Mouse (Mus musculus) limb, embryonic 10.5 days (tissue): ENCODE data around the gene Pnkd. TPM values are rescaled to one million over a fixed set of nuclear protein-coding genes. Genes with fewer than 3 reads are reported as not detected.
"Not testable (repeated sequence)": the region's sequence is repeated elsewhere in the genome, so short reads cannot be mapped to it uniquely, and the experiment has no call there.

Experiments
- DNase-seq: peaks from one replicate; pipeline ENCODE4 v3.0.0-alpha.2; 2017; ENCODE audit warnings: low spot score
- H3K27ac ChIP-seq: fragments of 300-500 bp; sonication (generic); 2 replicates; pipeline ENCODE4 v1.5.1; 2016; ENCODE audit warnings: mild to moderate bottlenecking
- H3K27me3 ChIP-seq: fragments of 300-500 bp; sonication (generic); 2 replicates; pipeline ENCODE4 v1.6.1; 2016; ENCODE audit warnings: low read depth, mild to moderate bottlenecking; ENCODE audit not compliant: poor library complexity, severe bottlenecking
- H3K36me3 ChIP-seq: fragments of 300-500 bp; sonication (generic); 2 replicates; pipeline ENCODE4 v1.6.1; 2016; ENCODE audit warnings: mild to moderate bottlenecking, moderate library complexity
- H3K4me1 ChIP-seq: fragments of 300-500 bp; sonication (generic); 2 replicates; pipeline ENCODE4 v1.6.1; 2016
- H3K4me3 ChIP-seq: fragments of 300-500 bp; sonication (generic); 2 replicates; pipeline ENCODE4 v1.5.1; 2016; ENCODE audit warnings: mild to moderate bottlenecking, moderate library complexity
- H3K9me3 ChIP-seq: fragments of 300-500 bp; sonication (generic); replicated peaks from 2 replicates; pipeline ENCODE4 v1.6.1; 2016; ENCODE audit warnings: mild to moderate bottlenecking
- WGBS: fragments of 180-500 bp; shearing (Covaris S2); methylation state at CpG from one replicate; pipeline ENCODE4 v1.1.7; 2016; 5-methylcytosine and 5-hydroxymethylcytosine counted together
- polyA plus RNA-seq: library from polyadenylated mRNA; unstranded; fragments of >200 nt; fragmentation: Nextera tagmentation; extraction: Ambion mirVana; gene quantifications from 2 replicates; pipeline ENCODE4 v1.2.1, GENCODE M21; 2016

Pnkd gene
- polyA plus RNA-seq, 1 experiment from 2014 or later: 113 TPM

DNA sequence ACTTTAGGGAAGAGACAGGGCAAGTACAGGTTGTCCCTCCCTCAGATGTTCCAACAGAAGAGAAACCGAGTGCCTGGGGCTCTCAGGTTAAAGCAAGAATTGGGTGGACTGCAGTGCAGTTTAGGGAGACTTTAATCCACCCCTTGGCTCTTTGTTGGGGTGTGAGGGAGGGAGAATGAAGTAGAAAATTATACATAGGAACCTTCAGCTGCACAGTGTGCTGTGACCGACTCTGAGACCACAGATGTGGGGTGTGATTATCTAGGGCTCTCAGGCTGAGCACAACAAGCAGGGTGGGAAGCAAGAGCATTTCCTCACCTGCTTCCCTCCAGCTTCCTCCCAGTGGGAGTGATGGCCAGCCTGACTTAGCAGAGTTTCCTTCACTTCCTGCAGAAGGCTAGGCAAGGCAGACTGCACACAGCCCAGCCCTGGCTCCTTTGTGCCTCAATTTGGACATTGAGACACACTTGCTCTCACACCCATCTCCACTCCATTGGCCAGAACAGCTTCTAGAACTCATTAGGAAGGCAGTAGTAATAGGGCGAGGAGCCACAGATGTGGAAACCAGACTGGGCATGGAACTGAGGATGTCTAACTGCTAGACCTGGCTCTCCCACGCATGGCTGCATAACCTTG is 46.4 kb downstream of the Pnkd start:
- Histone ChIP-seq H3K27ac (peak overlapping the region; percentile 82), H3K4me1 (peaks cover 48% of the 10 kb centered on the region), H3K4me3 (no peak overlapping the region), H3K27me3 (no peaks in the 10 kb centered on the region), H3K36me3 (peaks cover 2% of the 10 kb centered on the region; the same call in 1 of the 2 replicates), H3K9me3 (no peaks in the 10 kb centered on the region)
- 88% methylated on average over 4 of the region's 4 CpGs for WGBS
- DNase-seq: no peak

DNA sequence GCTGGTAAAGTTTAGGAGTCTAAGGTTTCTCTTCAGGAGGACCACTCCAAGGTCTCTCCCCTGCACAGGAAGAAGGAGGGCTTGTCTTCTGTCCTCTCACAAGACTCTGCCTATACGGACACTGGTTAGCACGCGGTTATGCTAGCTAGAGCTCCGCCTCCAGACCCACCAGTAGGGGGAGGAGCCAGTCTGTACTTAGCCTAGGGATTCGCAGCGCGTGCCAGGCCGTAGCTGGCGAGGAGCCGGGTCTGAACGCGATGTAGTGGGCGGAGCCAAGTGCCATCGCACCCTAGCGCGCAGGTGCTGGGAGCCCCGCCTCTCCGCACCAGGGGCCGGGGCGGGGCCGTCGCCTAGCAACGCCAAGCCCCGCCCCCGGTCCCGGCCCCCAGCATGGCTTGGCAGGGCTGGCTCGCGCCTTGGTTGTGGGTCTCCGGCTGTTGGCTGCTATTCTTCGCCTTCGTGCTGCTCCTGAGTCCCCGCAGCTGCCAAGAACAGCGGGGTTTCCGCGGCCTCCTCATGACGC is 47.6 kb downstream of the Pnkd start:
- Histone ChIP-seq H3K4me3 (peak overlapping the region; percentile 58), H3K4me1 (peaks cover 48% of the 10 kb centered on the region), H3K36me3 (peaks cover 11% of the 10 kb centered on the region), H3K9me3 (no peaks in the 10 kb centered on the region), H3K27me3 (no peaks in the 10 kb centered on the region), H3K27ac (peak overlapping the region; percentile 82)
- peak; percentile 95 for DNase-seq
- WGBS: under 1% methylated on average over 36 of the region's 36 CpGs

DNA sequence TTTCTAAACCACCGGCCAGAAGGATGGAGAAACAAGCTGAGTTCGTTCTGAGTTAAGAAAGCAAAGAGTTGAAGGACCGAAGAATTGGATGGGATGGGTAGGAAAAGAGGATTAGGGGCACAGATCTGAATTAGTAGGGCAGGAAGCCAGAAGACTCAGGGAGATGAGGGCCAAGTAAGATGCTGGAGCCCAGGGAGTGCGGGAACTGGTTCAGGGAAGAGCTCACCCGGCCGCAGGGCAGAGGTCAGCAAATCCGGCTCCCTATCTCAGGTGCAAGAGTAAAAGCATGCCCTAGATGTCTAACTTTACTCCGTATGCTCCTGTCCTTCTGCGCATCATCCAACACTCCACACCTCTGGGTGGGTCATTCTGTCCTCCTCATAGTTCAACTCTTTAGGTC is 48.2 kb downstream of the Pnkd start:
- no peak for DNase-seq
- Histone ChIP-seq H3K4me1 (peaks cover 49% of the 10 kb centered on the region), H3K27me3 (no peaks in the 10 kb centered on the region), H3K4me3 (peak overlapping the region; percentile 58), H3K9me3 (no peaks in the 10 kb centered on the region), H3K36me3 (peaks cover 11% of the 10 kb centered on the region), H3K27ac (peak overlapping the region; percentile 82)
- 6% methylated on average over 9 of the region's 9 CpGs for WGBS

- Histone ChIP-seq H3K36me3 (peaks cover 11% of the 10 kb centered on the region), H3K27ac (peak overlapping the region; percentile 25; the same call in 1 of the 2 replicates), H3K9me3 (no peaks in the 10 kb centered on the region), H3K27me3 (no peaks in the 10 kb centered on the region), H3K4me1 (peaks cover 56% of the 10 kb centered on the region), H3K4me3 (no peak overlapping the region)
- no peak for DNase-seq
- WGBS: 82% methylated on average over 3 of the region's 3 CpGs
Observed at GRCm38 (mm10) chr1:74334607-74335006, 49.9 kb downstream of the Pnkd start.

DNA sequence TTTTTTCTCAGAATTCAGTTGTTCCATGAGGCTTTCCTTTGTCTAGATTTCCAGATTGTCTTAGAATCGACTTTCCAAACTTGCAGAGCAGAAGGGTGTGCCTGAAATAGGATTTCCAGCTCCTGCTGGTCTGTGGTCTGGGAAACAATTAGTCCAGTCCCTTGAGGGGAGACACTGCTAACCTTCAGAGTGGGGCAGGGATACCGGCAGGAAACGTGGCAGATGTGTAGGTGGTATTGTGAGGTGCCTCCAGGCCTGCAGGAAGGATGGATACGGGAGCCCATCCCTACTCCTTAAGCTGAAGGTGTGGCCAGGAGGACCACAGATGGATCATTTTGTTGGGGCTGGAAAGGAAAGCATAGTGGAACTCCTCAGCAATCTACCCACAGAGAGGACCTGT is 50.3 kb downstream of the Pnkd start:
- peak; percentile 30 for DNase-seq
- 78% methylated on average over 4 of the region's 4 CpGs for WGBS
- Histone ChIP-seq H3K27me3 (no peaks in the 10 kb centered on the region), H3K4me3 (no peak overlapping the region), H3K4me1 (peaks cover 56% of the 10 kb centered on the region), H3K9me3 (no peaks in the 10 kb centered on the region), H3K27ac (peak overlapping the region; percentile 25; the same call in 1 of the 2 replicates), H3K36me3 (peaks cover 15% of the 10 kb centered on the region)

DNA sequence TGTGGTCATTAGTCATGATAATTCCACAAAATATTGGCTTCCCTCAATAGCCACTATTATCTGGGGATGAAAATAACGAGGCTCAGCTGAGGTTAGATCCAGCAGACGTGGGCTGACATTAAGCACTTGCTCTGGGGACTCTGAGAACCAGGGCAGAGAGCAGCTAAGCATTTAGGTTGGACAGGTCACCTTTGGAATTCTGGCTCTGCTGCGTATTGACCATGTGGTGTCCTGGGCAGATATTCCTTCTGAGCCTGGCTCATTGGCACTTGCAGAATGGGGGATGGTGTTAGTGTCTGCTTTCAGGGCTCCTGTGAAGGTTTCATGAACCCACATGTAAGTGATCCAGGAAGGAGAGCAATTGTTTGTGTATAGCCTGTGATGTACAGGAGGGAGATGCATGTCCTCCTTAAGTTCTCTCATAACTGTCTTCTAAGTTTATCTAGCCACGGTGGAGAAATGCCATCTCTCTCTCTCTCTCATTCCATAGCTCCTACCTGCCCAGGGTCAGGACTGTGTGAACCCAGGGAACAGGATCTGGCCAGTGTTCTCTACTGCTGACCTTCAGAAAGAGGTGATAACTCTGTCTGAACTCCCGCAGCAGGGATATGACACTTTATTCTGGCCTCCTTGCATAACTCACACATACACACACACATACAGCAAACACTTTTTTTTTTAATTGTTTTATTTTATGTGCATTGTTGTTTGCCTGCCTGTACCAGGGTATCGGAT is 50.9 kb downstream of the Pnkd start:
- 83% methylated on average over 6 of the region's 6 CpGs for WGBS
- H3K4me3 ChIP-seq: no peak overlapping the region
- peaks cover 21% of the 10 kb centered on the region for H3K36me3 ChIP-seq
- no peak overlapping the region for H3K27ac ChIP-seq
- peaks cover 53% of the 10 kb centered on the region for H3K4me1 ChIP-seq
- H3K27me3 ChIP-seq: no peaks in the 10 kb centered on the region
- DNase-seq: peak; percentile 26
- no peaks in the 10 kb centered on the region for H3K9me3 ChIP-seq

DNA sequence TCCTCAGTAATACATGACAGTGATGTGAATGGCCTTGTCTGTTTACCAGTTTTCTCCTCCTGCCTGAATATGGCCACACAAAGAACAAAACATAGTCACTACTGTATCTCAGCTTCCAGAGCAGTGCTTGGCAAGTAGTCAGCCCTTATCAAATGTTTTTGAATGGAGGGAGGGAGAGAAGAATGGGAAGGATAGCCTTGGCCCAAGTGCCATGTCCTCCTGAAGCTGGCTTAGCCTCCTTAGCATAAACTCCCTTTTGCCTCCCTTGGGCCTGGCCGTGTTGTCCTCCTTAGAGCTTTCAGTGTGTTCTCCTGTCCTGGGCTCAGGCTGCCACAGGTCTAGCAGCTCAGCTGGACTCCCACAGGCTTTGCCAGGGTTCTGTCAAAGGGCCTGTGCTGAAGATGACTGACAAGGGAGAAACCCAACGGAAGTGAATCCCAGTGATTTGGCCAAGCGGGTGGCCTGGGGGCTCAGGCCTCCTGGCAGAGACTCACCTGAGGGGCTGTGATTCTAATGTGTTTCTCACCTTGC is 52.6 kb downstream of the Pnkd start:
- Histone ChIP-seq H3K4me1 (peaks cover 36% of the 10 kb centered on the region), H3K4me3 (no peak overlapping the region), H3K9me3 (no peaks in the 10 kb centered on the region), H3K36me3 (peaks cover 21% of the 10 kb centered on the region), H3K27me3 (no peaks in the 10 kb centered on the region), H3K27ac (no peak overlapping the region)
- DNase-seq: peak; percentile 26
- 81% methylated on average over 3 of the region's 3 CpGs for WGBS

DNA sequence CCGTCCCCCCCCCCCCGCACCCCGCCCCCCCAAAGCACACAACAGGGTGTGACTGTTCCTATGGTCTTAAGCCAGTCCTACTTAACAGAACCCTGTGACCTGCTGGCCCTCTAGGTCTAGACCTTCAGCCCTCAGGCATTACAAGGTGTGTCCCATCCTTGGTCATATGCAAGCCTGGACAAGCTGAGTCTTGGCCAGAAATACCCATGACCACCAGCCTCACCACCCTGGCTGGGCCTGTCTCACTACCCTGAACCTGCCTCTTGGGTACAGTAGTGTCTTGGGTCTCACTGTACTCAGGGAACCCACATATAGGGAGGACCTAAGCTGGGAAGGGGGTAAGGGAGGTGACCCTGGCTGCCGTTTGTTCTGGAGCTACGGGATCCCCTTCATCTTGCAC is 53.3 kb downstream of the Pnkd start:
- Histone ChIP-seq H3K4me3 (no peak overlapping the region), H3K27me3 (no peaks in the 10 kb centered on the region), H3K36me3 (peaks cover 21% of the 10 kb centered on the region), H3K9me3 (no peaks in the 10 kb centered on the region), H3K27ac (no peak overlapping the region; the same call in 1 of the 2 replicates), H3K4me1 (peaks cover 36% of the 10 kb centered on the region)
- WGBS: 87% methylated on average over 5 of the region's 5 CpGs
- no peak for DNase-seq

- WGBS: 80% methylated on average over 4 of the region's 4 CpGs
- Histone ChIP-seq H3K4me3 (no peak overlapping the region), H3K36me3 (peaks cover 21% of the 10 kb centered on the region), H3K27ac (no peak overlapping the region; the same call in 1 of the 2 replicates), H3K9me3 (no peaks in the 10 kb centered on the region), H3K27me3 (no peaks in the 10 kb centered on the region), H3K4me1 (peaks cover 36% of the 10 kb centered on the region)
- peak; percentile 29 for DNase-seq
Observed at GRCm38 (mm10) chr1:74338626-74339025, 53.9 kb downstream of the Pnkd start.

DNA sequence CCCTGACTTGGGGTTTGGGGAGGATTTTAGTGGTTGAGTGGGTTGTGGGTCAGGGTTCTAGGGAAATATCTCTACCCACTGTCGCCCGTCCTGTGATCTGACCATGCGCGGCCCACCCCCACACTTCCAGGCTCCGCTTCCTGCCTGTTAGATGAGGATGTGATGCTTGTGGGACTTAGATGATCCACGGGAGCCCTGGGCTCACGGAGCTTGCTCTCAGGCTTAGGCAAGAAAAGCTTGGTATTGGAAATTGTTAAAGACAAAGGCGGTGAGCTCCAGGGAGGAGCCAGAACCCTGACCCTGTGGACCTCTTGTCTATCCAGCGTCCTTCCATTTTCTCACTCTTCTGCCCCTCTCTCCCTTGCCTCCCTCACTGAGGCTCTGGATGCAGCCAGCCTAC is 55.2 kb downstream of the Pnkd start:
- Histone ChIP-seq H3K4me3 (no peak overlapping the region), H3K9me3 (no peaks in the 10 kb centered on the region), H3K27me3 (no peaks in the 10 kb centered on the region), H3K4me1 (peaks cover 36% of the 10 kb centered on the region), H3K27ac (no peak overlapping the region), H3K36me3 (peaks cover 21% of the 10 kb centered on the region)
- 95% methylated on average over 9 of the region's 9 CpGs for WGBS
- DNase-seq: no peak

DNA sequence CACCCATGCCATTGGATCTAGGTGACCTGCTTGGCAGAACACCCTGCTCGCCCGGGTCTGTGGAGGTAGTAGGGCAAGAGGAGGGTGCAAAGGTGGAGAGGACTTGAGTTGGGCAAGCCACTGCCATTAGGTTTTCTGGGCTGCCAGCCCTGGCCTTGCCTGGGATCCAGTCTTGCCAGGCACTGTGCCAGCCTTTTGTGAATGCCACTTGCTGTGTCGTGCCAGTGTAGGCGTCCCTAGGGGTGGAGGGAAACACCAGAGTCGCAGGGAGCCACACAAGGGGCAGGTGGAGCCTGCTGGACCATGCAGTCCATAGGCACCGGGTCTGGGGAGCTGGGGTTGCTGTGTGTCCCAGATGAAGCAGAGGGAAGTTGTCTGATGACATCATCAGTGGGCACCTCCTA is 55.6 kb downstream of the Pnkd start:
- Histone ChIP-seq H3K9me3 (no peaks in the 10 kb centered on the region), H3K27me3 (no peaks in the 10 kb centered on the region), H3K36me3 (peaks cover 21% of the 10 kb centered on the region), H3K4me1 (peaks cover 31% of the 10 kb centered on the region), H3K27ac (no peak overlapping the region), H3K4me3 (no peak overlapping the region)
- WGBS: 98% methylated on average over 6 of the region's 6 CpGs
- no peak for DNase-seq

DNA sequence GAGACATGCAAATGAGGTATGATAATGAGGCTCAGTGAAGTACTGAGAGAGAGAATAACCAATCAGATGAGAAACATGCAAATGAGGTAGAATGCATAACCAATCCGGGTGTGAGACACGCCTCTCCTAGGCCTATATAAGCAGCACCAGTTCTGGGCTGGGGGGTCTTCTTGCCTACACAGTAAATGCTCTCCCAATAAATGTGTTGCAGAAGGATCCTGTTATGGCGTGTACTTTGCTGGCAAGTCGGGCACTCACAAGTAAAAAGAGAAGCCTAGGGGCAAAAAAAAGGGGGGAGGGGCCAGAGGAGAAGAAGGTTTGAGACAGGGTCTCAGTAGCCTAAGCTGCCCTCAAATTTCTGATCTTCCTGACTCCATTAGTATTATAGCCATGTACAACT is 56.3 kb downstream of the Pnkd start:
- H3K9me3 ChIP-seq, H3K27me3 ChIP-seq, DNase-seq, H3K4me3 ChIP-seq, H3K27ac ChIP-seq: not testable (repeated sequence)
- Histone ChIP-seq H3K4me1 (peaks cover 29% of the 10 kb centered on the region), H3K36me3 (peaks cover 20% of the 10 kb centered on the region)
- 94% methylated on average over 4 of the region's 4 CpGs for WGBS

DNA sequence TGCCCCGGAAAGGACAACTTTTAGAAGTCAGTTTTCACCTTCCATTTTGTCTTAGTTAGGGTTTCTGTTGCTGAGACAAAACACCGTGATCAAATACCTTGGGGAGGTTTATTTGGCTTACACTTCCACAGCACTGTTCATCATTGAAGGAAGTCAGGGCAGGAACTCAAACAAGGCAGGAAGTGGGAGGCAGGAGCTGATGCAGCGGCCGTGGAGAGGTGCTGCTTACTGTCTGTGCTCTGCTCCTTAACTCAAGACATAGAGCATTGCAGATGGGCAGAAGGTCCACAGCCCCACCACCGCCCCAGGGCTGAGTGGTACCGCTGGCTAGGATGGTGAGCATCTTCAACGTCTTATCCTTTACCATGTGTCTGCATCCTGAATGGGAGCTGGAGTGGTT is 57.2 kb downstream of the Pnkd start:
- Histone ChIP-seq H3K36me3 (peaks cover 11% of the 10 kb centered on the region; the same call in 1 of the 2 replicates), H3K27ac (no peak overlapping the region), H3K4me1 (peaks cover 29% of the 10 kb centered on the region), H3K4me3 (no peak overlapping the region), H3K9me3 (no peaks in the 10 kb centered on the region), H3K27me3 (no peaks in the 10 kb centered on the region)
- WGBS: 90% methylated on average over 7 of the region's 7 CpGs
- DNase-seq: no peak
